Mouse (Mus musculus) MEL (cell line): ENCODE data around the gene Ttc34. TPM values are rescaled to one million over a fixed set of nuclear protein-coding genes. Genes with fewer than 3 reads are reported as not detected.

Source experiments
- DNase-seq: peaks from one replicate; pipeline ENCODE4 v3.0.0; 2011; ENCODE audit warnings: low read depth, low spot score
- H3K27ac ChIP-seq: 2 replicates; pipeline ENCODE4 v1.5.1; 2012; ENCODE audit warnings: low read depth, mild to moderate bottlenecking, control low read depth, low read length, moderate library complexity; ENCODE audit not compliant: control insufficient read depth
- H3K27me3 ChIP-seq, 2 experiments: fragments of 150-350 bp in 1 of 2; sonication (generic) in 1 of 2; 2 replicates each; pipeline ENCODE4 v1.6.1; 2012; ENCODE audit warnings: low read length in 2 of 2, mild to moderate bottlenecking in 2 of 2, improper control_type of control experiment in 1 of 2, moderate library complexity in 1 of 2; ENCODE audit not compliant: insufficient read depth in 2 of 2, control insufficient read depth in 1 of 2
- H3K36me3 ChIP-seq, 2 experiments: 2 replicates each; pipeline ENCODE4 v1.6.1; 2012 to 2014; ENCODE audit warnings: low read length in 2 of 2, improper control_type of control experiment in 1 of 2, inconsistent platforms in 1 of 2, mild to moderate bottlenecking in 1 of 2; ENCODE audit not compliant: insufficient read depth in 2 of 2, control insufficient read depth in 1 of 2
- H3K4me1 ChIP-seq, 2 experiments: fragments of 150-350 bp in 1 of 2; sonication (generic) in 1 of 2; 2 replicates each; pipeline ENCODE4 v1.6.1; 2012; ENCODE audit warnings: low read length in 2 of 2, improper control_type of control experiment in 1 of 2, mild to moderate bottlenecking in 1 of 2; ENCODE audit not compliant: insufficient read depth in 2 of 2, control insufficient read depth in 1 of 2
- H3K4me3 ChIP-seq, 2 experiments: fragments of 150-350 bp in 1 of 2; sonication (generic) in 1 of 2; 2 replicates each; pipeline ENCODE4 v1.5.1; 2012; ENCODE audit warnings: low read depth in 2 of 2, low read length in 2 of 2, mild to moderate bottlenecking in 2 of 2, moderate library complexity in 2 of 2, control low read depth in 1 of 2, improper control_type of control experiment in 1 of 2; ENCODE audit not compliant: control insufficient read depth in 1 of 2, insufficient read depth in 1 of 2
- H3K79me2 ChIP-seq: 2 replicates; pipeline ENCODE4 v1.6.1; 2012; ENCODE audit warnings: mild to moderate bottlenecking, low read length, moderate library complexity; ENCODE audit not compliant: control insufficient read depth, poor library complexity, insufficient read depth
- H3K9ac ChIP-seq: 2 replicates; pipeline ENCODE4 v1.6.1; 2012; ENCODE audit warnings: low read depth, mild to moderate bottlenecking, control low read depth, low read length, moderate library complexity; ENCODE audit not compliant: control insufficient read depth, poor library complexity, severe bottlenecking
- H3K9me3 ChIP-seq: fragments of 150-350 bp; sonication (generic); replicated peaks from 2 replicates; pipeline ENCODE4 v1.6.1; 2012; ENCODE audit warnings: mild to moderate bottlenecking, low read length, improper control_type of control experiment, moderate library complexity; ENCODE audit not compliant: insufficient read depth
- CHD1 ChIP-seq: IDR thresholded peaks from 2 replicates; pipeline ENCODE4 v1.6.1; 2012; ENCODE audit warnings: low read depth, mild to moderate bottlenecking, inconsistent platforms, low read length, improper control_type of control experiment
- CTCF ChIP-seq, 3 experiments: IDR thresholded peaks in 2 of 3; conservative IDR thresholded peaks in 1 of 3; 2 replicates each; pipeline ENCODE4 v1.5.1; 2011 to 2012; ENCODE audit warnings: low read length in 3 of 3, low read depth in 2 of 3, mild to moderate bottlenecking in 2 of 3, improper control_type of control experiment in 1 of 3, inconsistent platforms in 1 of 3, mixed read lengths in 1 of 3, moderate library complexity in 1 of 3; ENCODE audit not compliant: control insufficient read depth in 1 of 3, insufficient read depth in 1 of 3, poor library complexity in 1 of 3, severe bottlenecking in 1 of 3
- EP300 ChIP-seq, 2 experiments: IDR thresholded peaks; 2 replicates each; pipeline ENCODE4 v1.6.1; 2011; ENCODE audit warnings: improper control_type of control experiment in 2 of 2, low read length in 2 of 2, low read depth in 1 of 2, mild to moderate bottlenecking in 1 of 2
- HCFC1 ChIP-seq: IDR thresholded peaks from 2 replicates; pipeline ENCODE4 v1.6.1; 2012; ENCODE audit warnings: low read depth, mild to moderate bottlenecking, inconsistent platforms, low read length, improper control_type of control experiment, moderate library complexity
- MAFK ChIP-seq: IDR thresholded peaks from 2 replicates; pipeline ENCODE4 v1.6.1; 2011; ENCODE audit warnings: low read depth, mild to moderate bottlenecking, low read length, improper control_type of control experiment, borderline replicate concordance
- MXI1 ChIP-seq: IDR thresholded peaks from 2 replicates; pipeline ENCODE4 v1.6.1; 2011; ENCODE audit warnings: mild to moderate bottlenecking, low read depth, low read length, improper control_type of control experiment
- MYB ChIP-seq: IDR thresholded peaks from 2 replicates; pipeline ENCODE4 v1.6.1; 2011; ENCODE audit warnings: mild to moderate bottlenecking, low read depth, low read length, improper control_type of control experiment
- NRF1 ChIP-seq: IDR thresholded peaks from 2 replicates; pipeline ENCODE4 v1.6.1; 2014; ENCODE audit warnings: low read depth, mild to moderate bottlenecking, inconsistent platforms, low read length, improper control_type of control experiment, moderate library complexity; ENCODE audit not compliant: poor library complexity, insufficient read depth, severe bottlenecking
- POLR2A ChIP-seq, 2 experiments: IDR thresholded peaks; 2 replicates each; pipeline ENCODE4 v1.6.1; 2011 to 2012; ENCODE audit warnings: low read length in 2 of 2, mild to moderate bottlenecking in 2 of 2, control low read depth in 1 of 2, improper control_type of control experiment in 1 of 2, low read depth in 1 of 2, moderate library complexity in 1 of 2; ENCODE audit not compliant: control insufficient read depth in 1 of 2, insufficient read depth in 1 of 2, poor library complexity in 1 of 2
- POLR2AphosphoS5 ChIP-seq: IDR thresholded peaks from 2 replicates; pipeline ENCODE4 v1.6.1; 2012; ENCODE audit warnings: low read depth, borderline replicate concordance, mild to moderate bottlenecking, inconsistent platforms, low read length, moderate library complexity, mixed read lengths
- RAD21 ChIP-seq: IDR thresholded peaks from 2 replicates; pipeline ENCODE4 v1.6.1; 2011; ENCODE audit warnings: mild to moderate bottlenecking, low read depth, low read length, improper control_type of control experiment
- SIN3A ChIP-seq: IDR thresholded peaks from 2 replicates; pipeline ENCODE4 v1.6.1; 2012; ENCODE audit warnings: low read length, improper control_type of control experiment, inconsistent platforms
- SMC3 ChIP-seq: IDR thresholded peaks from 2 replicates; pipeline ENCODE4 v1.6.1; 2011; ENCODE audit warnings: low read depth, low read length, improper control_type of control experiment
- TBP ChIP-seq: IDR thresholded peaks from 2 replicates; pipeline ENCODE4 v1.8.0; 2011; ENCODE audit warnings: low read depth, low read length, improper control_type of control experiment
- TCF12 ChIP-seq: IDR thresholded peaks from 2 replicates; pipeline ENCODE4 v1.6.1; 2014; ENCODE audit warnings: low read depth, mild to moderate bottlenecking, inconsistent platforms, low read length, improper control_type of control experiment, moderate library complexity
- ZNF384 ChIP-seq: IDR thresholded peaks from 2 replicates; pipeline ENCODE4 v1.6.1; 2012; ENCODE audit warnings: low read depth, mild to moderate bottlenecking, inconsistent platforms, low read length, improper control_type of control experiment
- polyA plus RNA-seq, 2 experiments: library from polyadenylated mRNA; stranded (reverse) in 1 of 2; unstranded in 1 of 2; fragments of >175 nt in 1 of 2; fragments of >200 nt in 1 of 2; gene quantifications; 2 replicates each; pipeline versions ENCODE4 v1.2.1 to v1.2.4; 2012; ENCODE audit warnings: low replicate concordance in 2 of 2, low read depth in 1 of 2; ENCODE audit not compliant: insufficient read length in 2 of 2, insufficient read depth in 1 of 2, missing spikeins in 1 of 2
- total RNA-seq: library from RNA; depleted of rRNA; stranded (reverse); fragments of 300-350 nt; gene quantifications from 2 replicates; pipeline ENCODE4 v1.2.3, GENCODE M21; 2012; rRNA removed

The Ttc34 gene
- not detected in 2 replicates for total RNA-seq
- polyA plus RNA-seq: not detected

GRCm38 (mm10) chr4:154837170-154837569 is at the start of gene Ttc34:
TSS of gene Ttc34 (plus strand) at chr4:154837459.
- no peaks in the 10 kb centered on the region for H3K4me1 ChIP-seq
- H3K27ac ChIP-seq: no peak within 1 kb of the TSS
- H3K79me2 ChIP-seq: no peaks in the 10 kb centered on the region
- no peaks in the 10 kb centered on the region for H3K9me3 ChIP-seq
- no peak within 1 kb of the TSS for H3K9ac ChIP-seq
- DNase-seq: peak; percentile 26
- no peaks in the 10 kb centered on the region for H3K36me3 ChIP-seq
- TF ChIP-seq SMC3: peak; percentile 53
- TF ChIP-seq CTCF (IDR thresholded peaks at IDR 0.05 in 2 of 3, conservative IDR thresholded peaks at IDR 0.05 in 1 of 3; ENCODE audit: control insufficient read depth in 1 of 3, insufficient read depth in 1 of 3, low read depth in 2 of 3, low read length in 3 of 3, poor library complexity in 1 of 3, severe bottlenecking in 1 of 3): peak; percentile 67 to 82 (median 80)
- TF ChIP-seq MXI1: no peak
- peak; percentile 17; the same call in 1 of the 2 replicates for TF ChIP-seq RAD21
- TF ChIP-seq, all 39 proteins: peak for 3
- Histone ChIP-seq H3K4me3 (no peak within 1 kb of the TSS), H3K27me3 (no peaks in the 10 kb centered on the region)

- no peak overlapping the region for H3K27ac ChIP-seq
- no peaks in the 10 kb centered on the region for H3K4me1 ChIP-seq
- no peaks in the 10 kb centered on the region for H3K9me3 ChIP-seq
- H3K4me3 ChIP-seq: no peak overlapping the region
- H3K27me3 ChIP-seq: no peaks in the 10 kb centered on the region; a peak in 1 of 4 replicates
- no peaks in the 10 kb centered on the region for H3K79me2 ChIP-seq
- TF ChIP-seq POLR2A (IDR thresholded peaks at IDR 0.05; ENCODE audit: control insufficient read depth in 1 of 2, insufficient read depth in 1 of 2, low read depth in 1 of 2, low read length in 2 of 2, poor library complexity in 1 of 2) (no peak), EP300 (IDR thresholded peaks at IDR 0.05; ENCODE audit: low read depth in 1 of 2, low read length in 2 of 2) (no peak), SIN3A (no peak), TCF12 (no peak), TBP (no peak), MAFK (no peak), CHD1 (no peak), MYB (no peak), POLR2AphosphoS5 (no peak), NRF1 (no peak), CTCF (IDR thresholded peaks at IDR 0.05 in 2 of 3, conservative IDR thresholded peaks at IDR 0.05 in 1 of 3; ENCODE audit: control insufficient read depth in 1 of 3, insufficient read depth in 1 of 3, low read depth in 2 of 3, low read length in 3 of 3, poor library complexity in 1 of 3, severe bottlenecking in 1 of 3) (no peak), ZNF384 (no peak), HCFC1 (no peak)
- no peaks in the 10 kb centered on the region for H3K36me3 ChIP-seq
- no peak for DNase-seq
- no peak overlapping the region for H3K9ac ChIP-seq
Measured at GRCm38 (mm10) chr4:154787960-154788702, 49.1 kb upstream of the Ttc34 start.
